Mouse (Mus musculus): ENCODE measurements around the gene Bcl11b. TPM values are rescaled to one million over a fixed set of nuclear protein-coding genes. Genes with fewer than 3 reads are reported as not detected.

Gene Bcl11b
- polyA plus RNA-seq, 1 experiment, result 0.60 TPM

DNA sequence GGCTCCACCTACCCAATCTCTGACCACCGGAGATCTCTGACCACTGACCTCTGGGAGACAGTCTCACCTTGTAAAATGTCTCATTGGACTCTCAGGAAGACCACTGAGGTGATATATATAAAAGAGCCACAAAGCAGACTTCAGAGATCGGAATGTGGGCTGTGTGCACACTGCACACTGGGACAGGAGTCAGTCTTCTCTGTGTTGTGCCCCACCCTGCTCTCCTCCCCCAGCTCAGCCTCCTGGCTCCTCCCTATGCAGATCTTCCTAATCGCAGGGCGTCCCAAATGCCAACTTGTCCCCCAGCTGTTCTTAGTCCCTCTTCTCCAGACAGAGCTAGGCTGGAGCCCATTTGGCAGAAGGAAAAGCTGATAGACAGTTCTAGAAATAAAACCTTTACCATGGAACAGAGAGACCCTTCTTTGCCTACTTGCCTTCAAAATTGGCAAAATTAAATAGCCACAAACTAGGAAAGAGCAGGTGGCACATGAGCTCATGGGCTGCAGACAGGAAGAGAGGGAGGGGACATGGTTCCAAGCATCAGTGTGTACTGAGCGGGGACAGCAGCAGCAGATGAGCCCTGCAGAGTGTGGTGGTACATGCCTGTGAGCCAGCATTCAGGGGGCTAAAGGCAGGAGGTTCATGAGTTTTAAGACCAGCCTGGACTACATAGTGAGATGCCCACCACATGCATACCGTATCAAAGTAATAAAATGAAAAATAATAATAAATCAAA is 118.9 kb downstream of the Bcl11b start:
- 40% methylated on average over 6 of the region's 6 CpGs for WGBS
- TF ChIP-seq POLR2A (IDR thresholded peaks at IDR 0.05; ENCODE audit: borderline replicate concordance, control insufficient read depth, low read depth, low read length) (no peak), CTCF (IDR thresholded peaks at IDR 0.05; ENCODE audit: control insufficient read depth, insufficient read depth, low read length) (no peak)
- H3K4me1 ChIP-seq (ENCODE audit: control insufficient read depth, insufficient read depth, low read length), result no peaks in the 10 kb centered on the region; the same call in 1 of the 2 replicates
- no peak overlapping the region for H3K4me3 ChIP-seq (replicated peaks; ENCODE audit: control insufficient read depth, low read depth, low read length)
- no peak overlapping the region for H3K27ac ChIP-seq (ENCODE audit: control insufficient read depth, insufficient read depth, low read depth, low read length, poor library complexity)

DNA sequence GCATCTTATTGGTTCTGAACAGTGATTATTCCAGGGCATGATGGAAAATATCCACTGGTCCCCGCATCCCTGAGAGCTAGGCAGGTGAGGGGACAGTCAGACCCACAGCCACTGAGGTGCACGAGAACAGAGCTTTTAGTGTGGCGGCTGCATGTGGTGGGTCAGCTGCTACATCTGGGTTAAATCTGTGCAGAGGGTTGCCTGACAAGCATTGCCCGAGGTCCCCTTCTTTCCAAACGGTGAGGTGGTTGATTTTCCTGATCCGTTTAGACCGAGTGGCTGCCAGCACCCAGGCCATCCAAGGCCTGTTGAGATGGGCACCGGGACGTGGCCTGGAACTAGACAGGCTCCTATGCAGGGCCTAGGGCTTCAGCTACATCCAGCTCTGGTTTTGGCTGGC is 121.7 kb downstream of the Bcl11b start:
- H3K4me3 ChIP-seq (replicated peaks; ENCODE audit: control insufficient read depth, low read depth, low read length), result no peak overlapping the region
- H3K4me1 ChIP-seq (ENCODE audit: control insufficient read depth, insufficient read depth, low read length), result no peaks in the 10 kb centered on the region; the same call in 1 of the 2 replicates
- H3K27ac ChIP-seq (ENCODE audit: control insufficient read depth, insufficient read depth, low read depth, low read length, poor library complexity), result no peak overlapping the region
- WGBS, result 87% methylated on average over 9 of the region's 9 CpGs
- TF ChIP-seq POLR2A (IDR thresholded peaks at IDR 0.05; ENCODE audit: borderline replicate concordance, control insufficient read depth, low read depth, low read length) (no peak), CTCF (IDR thresholded peaks at IDR 0.05; ENCODE audit: control insufficient read depth, insufficient read depth, low read length) (no peak)

- H3K4me3 ChIP-seq (replicated peaks; ENCODE audit: control insufficient read depth, low read depth, low read length), result no peak overlapping the region
- WGBS, result 79% methylated on average over 13 of the region's 13 CpGs
- TF ChIP-seq POLR2A (IDR thresholded peaks at IDR 0.05; ENCODE audit: borderline replicate concordance, control insufficient read depth, low read depth, low read length) (no peak), CTCF (IDR thresholded peaks at IDR 0.05; ENCODE audit: control insufficient read depth, insufficient read depth, low read length) (no peak)
- H3K4me1 ChIP-seq (ENCODE audit: control insufficient read depth, insufficient read depth, low read length), result no peaks in the 10 kb centered on the region; the same call in 1 of the 2 replicates
- no peak overlapping the region for H3K27ac ChIP-seq (ENCODE audit: control insufficient read depth, insufficient read depth, low read depth, low read length, poor library complexity)
These were observed 122.7 kb downstream of the Bcl11b start for GRCm38 (mm10) chr12:107880748-107881147.

GRCm38 (mm10) chr12:107879114-107879777 is 124.2 kb downstream of the Bcl11b start:
- WGBS, result 89% methylated on average over 16 of the region's 16 CpGs

GRCm38 (mm10) chr12:107876237-107876636 is 127.2 kb downstream of the Bcl11b start:
- 83% methylated on average over 9 of the region's 9 CpGs for WGBS
- TF ChIP-seq CTCF (IDR thresholded peaks at IDR 0.05; ENCODE audit: control insufficient read depth, insufficient read depth, low read length) (no peak), POLR2A (IDR thresholded peaks at IDR 0.05; ENCODE audit: borderline replicate concordance, control insufficient read depth, low read depth, low read length) (no peak)
- H3K4me1 ChIP-seq (ENCODE audit: control insufficient read depth, insufficient read depth, low read length), result no peaks in the 10 kb centered on the region; the same call in 1 of the 2 replicates
- H3K4me3 ChIP-seq (replicated peaks; ENCODE audit: control insufficient read depth, low read depth, low read length), result no peak overlapping the region
- H3K27ac ChIP-seq (ENCODE audit: control insufficient read depth, insufficient read depth, low read depth, low read length, poor library complexity), result no peak overlapping the region

More at GRCm38 (mm10) chr12:107879114-107879777, 124.2 kb downstream of the Bcl11b start:
- no peak for TF ChIP-seq CTCF (IDR thresholded peaks at IDR 0.05; ENCODE audit: control insufficient read depth, insufficient read depth, low read length)
- TF ChIP-seq POLR2A (IDR thresholded peaks at IDR 0.05; ENCODE audit: borderline replicate concordance, control insufficient read depth, low read depth, low read length), result no peak
- H3K4me3 ChIP-seq (replicated peaks; ENCODE audit: control insufficient read depth, low read depth, low read length), result no peak overlapping the region
- no peak overlapping the region for H3K27ac ChIP-seq (ENCODE audit: control insufficient read depth, insufficient read depth, low read depth, low read length, poor library complexity)
- no peaks in the 10 kb centered on the region; the same call in 1 of the 2 replicates for H3K4me1 ChIP-seq (ENCODE audit: control insufficient read depth, insufficient read depth, low read length)

DNA sequence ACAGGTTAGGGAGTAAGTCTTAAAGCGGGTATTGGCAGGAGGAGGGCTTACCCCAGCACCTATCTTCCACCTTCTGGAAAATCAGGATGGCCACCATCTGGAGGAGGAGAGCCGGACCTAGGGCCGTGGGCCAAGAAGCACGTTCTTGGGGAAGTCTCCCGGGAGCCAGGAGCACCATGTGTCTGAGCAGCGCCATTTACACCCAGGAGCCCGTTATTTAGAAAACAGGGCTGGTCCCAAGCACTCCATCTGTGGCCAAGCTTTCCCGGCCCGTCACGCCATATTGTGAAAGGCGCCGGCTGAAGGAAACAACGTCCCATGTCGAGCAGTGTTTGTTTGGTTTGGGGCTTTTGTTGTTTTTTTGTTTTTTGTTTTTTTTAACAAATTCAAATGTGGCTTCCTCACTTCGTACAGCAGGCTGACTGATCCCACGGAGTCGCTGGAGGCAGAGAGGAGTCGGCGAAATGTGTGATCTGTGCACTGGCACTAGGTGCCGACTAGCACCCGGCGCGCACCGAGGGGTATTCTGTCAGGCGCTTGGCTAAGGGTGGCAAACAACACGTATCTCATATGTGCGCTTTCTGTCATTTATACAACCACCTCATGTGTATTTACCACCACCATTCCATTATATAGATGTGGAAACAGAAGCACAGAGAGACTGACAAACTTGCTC is 128.8 kb downstream of the Bcl11b start:
- WGBS, result 88% methylated on average over 27 of the region's 27 CpGs
- no peaks in the 10 kb centered on the region for H3K4me1 ChIP-seq (ENCODE audit: control insufficient read depth, insufficient read depth, low read length)
- no peak overlapping the region for H3K27ac ChIP-seq (ENCODE audit: control insufficient read depth, insufficient read depth, low read depth, low read length, poor library complexity)
- TF ChIP-seq CTCF (IDR thresholded peaks at IDR 0.05; ENCODE audit: control insufficient read depth, insufficient read depth, low read length) (no peak), POLR2A (IDR thresholded peaks at IDR 0.05; ENCODE audit: borderline replicate concordance, control insufficient read depth, low read depth, low read length) (no peak)
- H3K4me3 ChIP-seq (replicated peaks; ENCODE audit: control insufficient read depth, low read depth, low read length), result no peak overlapping the region

DNA sequence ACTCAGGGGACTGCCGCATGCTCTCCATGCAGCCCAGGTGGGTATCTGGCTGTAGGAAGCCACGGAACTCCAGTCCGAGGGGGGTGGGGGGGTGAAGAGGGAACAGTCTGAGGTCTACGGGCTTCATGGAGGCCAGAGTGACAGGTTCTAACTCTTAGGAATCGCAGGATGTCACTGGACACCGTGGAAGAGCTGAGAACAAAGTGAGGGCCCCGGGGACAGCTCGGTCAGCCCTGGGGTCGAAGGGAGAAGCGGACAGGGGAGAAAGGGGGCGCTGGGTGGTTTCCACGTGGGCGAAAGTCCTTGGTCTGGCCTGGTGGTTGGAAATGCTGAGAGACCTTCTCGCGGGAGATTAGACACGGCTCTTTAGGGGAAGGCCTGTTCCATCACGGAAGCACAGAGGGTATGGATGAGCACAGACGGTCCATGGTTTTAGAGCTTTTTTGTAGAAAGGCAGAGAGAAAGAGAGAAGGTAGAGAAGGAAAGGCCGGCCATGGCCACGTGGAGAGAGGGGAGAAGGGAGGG is 133.8 kb downstream of the Bcl11b start:
- Histone ChIP-seq H3K4me1 (ENCODE audit: control insufficient read depth, insufficient read depth, low read length) (no peaks in the 10 kb centered on the region), H3K4me3 (replicated peaks; ENCODE audit: control insufficient read depth, low read depth, low read length) (no peak overlapping the region), H3K27ac (ENCODE audit: control insufficient read depth, insufficient read depth, low read depth, low read length, poor library complexity) (no peak overlapping the region)
- TF ChIP-seq CTCF (IDR thresholded peaks at IDR 0.05; ENCODE audit: control insufficient read depth, insufficient read depth, low read length), result no peak
- WGBS, result 78% methylated on average over 20 of the region's 20 CpGs

GRCm38 (mm10) chr12:107868291-107868690 is 135.1 kb downstream of the Bcl11b start:
- H3K4me3 ChIP-seq (replicated peaks; ENCODE audit: control insufficient read depth, low read depth, low read length), result no peak overlapping the region
- TF ChIP-seq CTCF (IDR thresholded peaks at IDR 0.05; ENCODE audit: control insufficient read depth, insufficient read depth, low read length) (no peak), POLR2A (IDR thresholded peaks at IDR 0.05; ENCODE audit: borderline replicate concordance, control insufficient read depth, low read depth, low read length) (no peak)
- no peaks in the 10 kb centered on the region for H3K4me1 ChIP-seq (ENCODE audit: control insufficient read depth, insufficient read depth, low read length)
- H3K27ac ChIP-seq (ENCODE audit: control insufficient read depth, insufficient read depth, low read depth, low read length, poor library complexity), result no peak overlapping the region
- 80% methylated on average over 2 of the region's 2 CpGs for WGBS

Other genes with a start within 250 kb of the Bcl11b start
- 41.5 and 51.0 TPM in 2 replicates for gene Setd3, start 175.7 kb upstream of the Bcl11b start, polyA plus RNA-seq (2011; ENCODE audit: insufficient read depth, insufficient read length, low replicate concordance, missing spikeins)
- gene Ccnk, start 176.0 kb upstream of the Bcl11b start, polyA plus RNA-seq (2011; ENCODE audit: insufficient read depth, insufficient read length, low replicate concordance, missing spikeins), result 12.4 and 21.9 TPM in 2 replicates